Mouse (Mus musculus): Measurements from ENCODE around the gene Gpr137c.

DNA sequence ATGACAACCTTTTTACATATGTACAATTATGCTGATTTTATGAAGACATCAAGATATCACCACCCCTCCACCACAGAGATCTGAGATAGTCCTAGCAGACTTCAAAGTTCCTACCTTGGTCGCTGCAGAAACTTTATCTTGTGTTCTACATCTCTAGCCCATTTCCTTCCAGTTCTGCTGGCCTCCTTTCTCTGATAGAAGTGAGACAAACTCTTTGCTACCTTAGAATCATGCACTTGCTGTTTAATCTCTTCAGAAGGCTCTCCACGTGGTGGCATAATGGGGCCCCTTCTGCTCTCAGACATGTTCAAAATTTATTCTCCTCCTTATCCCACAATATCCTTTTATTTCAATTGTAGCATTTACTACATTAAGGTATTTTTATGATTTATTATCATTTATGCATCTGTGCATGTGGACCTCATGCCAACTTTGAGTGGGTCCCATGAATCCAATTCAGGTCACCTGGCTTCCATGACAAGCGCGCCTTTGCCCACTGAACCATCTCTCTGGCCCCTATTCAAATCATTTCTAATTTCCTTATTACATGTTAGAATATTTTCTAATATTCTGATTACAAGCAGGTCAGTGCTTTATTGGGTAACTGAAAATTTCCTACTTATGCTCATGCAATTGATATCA is 108.7 kb downstream of the Gpr137c start:
- TF ChIP-seq CTCF (IDR thresholded peaks at IDR 0.05; ENCODE audit: low read depth, low read length) = no peak
- TF ChIP-seq POLR2AphosphoS5 (IDR thresholded peaks at IDR 0.05; ENCODE audit: insufficient replicate concordance, low read depth, low read length) = no peak

Data from G1E (cell line).